14 mouse cellular contexts compared by ENCODE assay signal in the genomic region with DNA sequence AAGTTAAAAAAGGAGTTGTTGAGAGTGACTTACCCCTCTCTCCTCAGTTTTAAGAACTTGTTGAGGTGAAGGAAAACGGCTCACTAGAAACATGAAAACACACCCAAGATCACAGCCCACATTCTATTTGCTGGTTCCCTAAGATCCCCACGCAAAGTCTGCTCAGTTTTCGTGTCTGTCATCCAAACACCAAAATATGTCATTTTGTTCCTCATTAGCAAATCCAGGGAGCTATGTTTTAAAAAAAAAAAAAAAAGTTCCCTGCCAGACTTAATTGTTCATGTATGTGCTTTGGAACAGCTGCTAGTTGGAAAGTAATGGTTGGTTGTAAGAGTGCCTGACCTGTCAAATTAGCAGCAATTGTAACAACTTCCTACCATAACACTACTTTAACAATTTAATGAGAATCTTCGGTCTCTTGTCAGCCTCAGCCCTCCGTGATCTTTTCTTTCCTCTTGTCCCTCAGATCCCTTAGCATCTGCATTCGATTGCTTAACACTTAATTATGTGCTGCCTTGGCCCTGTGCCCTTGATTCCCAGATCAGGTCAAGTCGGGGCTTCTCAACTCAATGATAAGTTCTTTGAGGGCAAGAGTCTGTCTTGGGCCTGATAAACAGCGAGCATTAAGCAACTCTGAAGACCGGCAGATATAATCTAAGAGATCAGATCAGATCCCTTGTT. TPM values are rescaled to one million over a fixed set of nuclear protein-coding genes. Genes with fewer than 3 reads are reported as not detected.
DNase-seq lines count a peak whose midpoint lies in the region; ATAC-seq lines count a peak whose summit lies in the region.
"Had no signal": no experiment of that assay in that cellular context is flagged by ENCODE, and none has a peak within 500 bp of the region (broad histone marks: within the 10 kb centered on the region; RNA-seq: fewer than 3 reads in every experiment).

No protein-coding gene starts in this region.

- WGBS in forebrain, embryonic 13.5 days, result 61% methylated on average over 9 of the region's 9 CpGs
- WGBS in forebrain, embryonic 15.5 days, result 48% methylated on average over 9 of the region's 9 CpGs
- 33% methylated on average over 9 of the region's 9 CpGs for WGBS in embryonic facial prominence, embryonic 13.5 days

- peaks cover 2% of the 10 kb centered on the region; the same call in 1 of the 2 replicates for H3K36me3 ChIP-seq in forebrain, embryonic 13.5 days (ENCODE audit: poor library complexity, severe bottlenecking)
- H3K36me3 ChIP-seq in forebrain, embryonic 15.5 days, result no peaks in the 10 kb centered on the region
- H3K36me3 ChIP-seq in embryonic facial prominence, embryonic 13.5 days, result peaks cover under 1% of the 10 kb centered on the region; the same call in 1 of the 2 replicates
- H3K36me3 ChIP-seq: embryonic facial prominence, embryonic 15.5 days; heart, embryonic 10.5 days; liver, embryonic 15.5 days had no signal

- H3K4me1 ChIP-seq in forebrain, embryonic 13.5 days, result peaks cover 22% of the 10 kb centered on the region
- peaks cover 28% of the 10 kb centered on the region for H3K4me1 ChIP-seq in forebrain, embryonic 15.5 days
- peaks cover 31% of the 10 kb centered on the region for H3K4me1 ChIP-seq in embryonic facial prominence, embryonic 13.5 days

- no peaks in the 10 kb centered on the region for H3K9me3 ChIP-seq in forebrain, embryonic 13.5 days (replicated peaks)
- H3K9me3 ChIP-seq in forebrain, embryonic 15.5 days, result no peaks in the 10 kb centered on the region
- no peaks in the 10 kb centered on the region for H3K9me3 ChIP-seq in embryonic facial prominence, embryonic 13.5 days
- H3K9me3 ChIP-seq: embryonic facial prominence, embryonic 15.5 days; heart, embryonic 10.5 days; liver, embryonic 15.5 days had no signal

- peak; percentile 28 for DNase-seq in kidney, postnatal 14 days
- no peak for DNase-seq in kidney, adult 8-10 months
- peak; percentile 60 for DNase-seq in lung, postnatal 10 days
- DNase-seq in thymus, postnatal 4 days, result no peak
- DNase-seq: cerebellum, adult 9-11 months; midbrain, embryonic 14.5 days had no signal

- H3K9ac ChIP-seq in forebrain, embryonic 13.5 days, result no peak overlapping the region
- no peak overlapping the region for H3K9ac ChIP-seq in forebrain, embryonic 15.5 days (replicated peaks)
- no peak overlapping the region for H3K9ac ChIP-seq in embryonic facial prominence, embryonic 13.5 days
- H3K9ac ChIP-seq: embryonic facial prominence, embryonic 15.5 days; liver, embryonic 15.5 days had no signal

- no peak overlapping the region for H3K4me3 ChIP-seq in forebrain, embryonic 13.5 days
- H3K4me3 ChIP-seq in forebrain, embryonic 15.5 days, result no peak overlapping the region
- no peak overlapping the region for H3K4me3 ChIP-seq in embryonic facial prominence, embryonic 13.5 days
- H3K4me3 ChIP-seq: liver, embryonic 15.5 days had no signal

- no peak overlapping the region for H3K27ac ChIP-seq in forebrain, embryonic 13.5 days
- H3K27ac ChIP-seq in forebrain, embryonic 15.5 days (replicated peaks), result no peak overlapping the region
- H3K27ac ChIP-seq in embryonic facial prominence, embryonic 13.5 days, result no peak overlapping the region
- H3K27ac ChIP-seq: liver, embryonic 15.5 days had no signal

- no peak for ATAC-seq in forebrain, embryonic 13.5 days
- no peak for ATAC-seq in forebrain, embryonic 15.5 days (replicated peaks)
- ATAC-seq in embryonic facial prominence, embryonic 13.5 days (ENCODE audit: insufficient number of reproducible peaks, insufficient read depth, low FRiP score, low TSS enrichment, low read depth), result no peak
- ATAC-seq in cerebellum, adult (ENCODE audit: insufficient number of reproducible peaks, low FRiP score, low TSS enrichment), result no peak
- ATAC-seq: Patski had no signal

- H3K27me3 ChIP-seq in forebrain, embryonic 13.5 days, result peaks cover 7% of the 10 kb centered on the region; the same call in 1 of the 2 replicates
- no peaks in the 10 kb centered on the region for H3K27me3 ChIP-seq in forebrain, embryonic 15.5 days
- no peaks in the 10 kb centered on the region for H3K27me3 ChIP-seq in embryonic facial prominence, embryonic 13.5 days
- H3K27me3 ChIP-seq: embryonic facial prominence, embryonic 15.5 days; Patski had no signal

- peak overlapping the region; percentile 87; the same call in 1 of the 2 replicates for H3K4me2 ChIP-seq in forebrain, embryonic 13.5 days
- no peak overlapping the region for H3K4me2 ChIP-seq in forebrain, embryonic 15.5 days (replicated peaks)
- H3K4me2 ChIP-seq in embryonic facial prominence, embryonic 13.5 days, result peak overlapping the region; percentile 69; the same call in 1 of the 2 replicates

RNA-seq across cellular contexts. Expression of gene Slc1a3, which starts 1.2 kb away (rescaled TPM):
- 75.9 and 79.2 TPM in 2 replicates for polyA plus RNA-seq in forebrain, embryonic 13.5 days (2015; fragmentation: Nextera tagmentation; extraction: Ambion mirVana)
- polyA plus RNA-seq in forebrain, embryonic 15.5 days (2015; fragmentation: Nextera tagmentation; extraction: Ambion mirVana), result 116 and 123 TPM in 2 replicates
- polyA plus RNA-seq in embryonic facial prominence, embryonic 13.5 days (2015; fragmentation: Nextera tagmentation; extraction: Ambion mirVana), result 37.2 and 39.9 TPM in 2 replicates

Comparison
In these comparisons a context has a peak if more than half of its experiments do, and no peak if none do; other contexts are left out.
1. DNase-seq: peak in kidney, postnatal 14 days (single experiment) and lung, postnatal 10 days (single experiment); none in kidney, adult 8-10 months (0 of 2) and thymus, postnatal 4 days (single experiment).